Mouse (Mus musculus): ENCODE data around the gene Capns2.

- no peak for TF ChIP-seq POLR2A (IDR thresholded peaks at IDR 0.05; ENCODE audit: control insufficient read depth, extremely low read depth, insufficient read depth, low read length, poor library complexity)
- TF ChIP-seq CTCF (IDR thresholded peaks at IDR 0.05; ENCODE audit: borderline replicate concordance, control insufficient read depth, extremely low read depth, insufficient read depth, low read length, poor library complexity): no peak
Measured at GRCm38 (mm10) chr8:92916082-92916481, 14.9 kb downstream of the Capns2 start.

All from thymus, adult 2 months (tissue).